Mouse (Mus musculus) erythroid progenitor cell, adult 5-6 weeks (primary cell): Measurements from ENCODE around the gene Scpep1. TPM values are rescaled to one million over a fixed set of nuclear protein-coding genes. Genes with fewer than 3 reads are reported as not detected.
"Not testable (repeated sequence)": the region's sequence is repeated elsewhere in the genome, so short reads cannot be mapped to it uniquely, and the experiment has no call there.

Experiments used
- ATAC-seq: replicated peaks from 2 replicates; pipeline ENCODE4 v1.8.0; 2016; ENCODE audit warnings: moderate number of reproducible peaks, mild to moderate bottlenecking, moderate TSS enrichment, inconsistent platforms; ENCODE audit not compliant: poor library complexity, low FRiP score, severe bottlenecking
- total RNA-seq, 2 experiments: library from RNA; stranded (forward) in 1 of 2; stranded (reverse) in 1 of 2; fragments of 150-400 nt in 1 of 2; fragments of 186-747, 209-891 nt in 1 of 2; gene quantifications; 2 replicates each; pipeline versions ENCODE4 v1.2.3 to v1.2.4; 2015 to 2017; ENCODE audit warnings: low replicate concordance in 2 of 2

Gene Scpep1
- total RNA-seq, 2 experiments from 2014 or later = 26.1 to 41.9 TPM

GRCm38 (mm10) chr11:88933030-88933429, 22.2 kb downstream of the Scpep1 start:
- no peak for ATAC-seq

- no peak for ATAC-seq
Measured at GRCm38 (mm10) chr11:88931692-88932530, 23.4 kb downstream of the Scpep1 start.

GRCm38 (mm10) chr11:88926566-88926965, 28.7 kb downstream of the Scpep1 start:
- ATAC-seq = no peak

- no peak for ATAC-seq
Measured at GRCm38 (mm10) chr11:88909388-88910036, 45.8 kb downstream of the Scpep1 start.

- ATAC-seq = no peak
Measured at GRCm38 (mm10) chr11:88908557-88909211, 46.6 kb downstream of the Scpep1 start.

- no peak for ATAC-seq
Measured at GRCm38 (mm10) chr11:88907886-88908285, 47.4 kb downstream of the Scpep1 start.

- no peak for ATAC-seq
Measured at GRCm38 (mm10) chr11:88905621-88906020, 49.6 kb downstream of the Scpep1 start.

GRCm38 (mm10) chr11:88904080-88904479, 51.2 kb downstream of the Scpep1 start:
- ATAC-seq = no peak

GRCm38 (mm10) chr11:88902762-88903161, 52.5 kb downstream of the Scpep1 start:
- ATAC-seq = no peak

GRCm38 (mm10) chr11:88901341-88901802, 53.9 kb downstream of the Scpep1 start:
- ATAC-seq = no peak

GRCm38 (mm10) chr11:88899561-88899960, 55.7 kb downstream of the Scpep1 start:
- ATAC-seq = no peak

- ATAC-seq = no peak
Measured at GRCm38 (mm10) chr11:88898380-88898763, 56.9 kb downstream of the Scpep1 start.

GRCm38 (mm10) chr11:88897624-88898379, 57.5 kb downstream of the Scpep1 start:
- no peak for ATAC-seq

- ATAC-seq = not testable (repeated sequence)
Measured at GRCm38 (mm10) chr11:88895800-88896232, 59.4 kb downstream of the Scpep1 start.

- not testable (repeated sequence) for ATAC-seq
Measured at GRCm38 (mm10) chr11:88895235-88895634, 60.0 kb downstream of the Scpep1 start.

- not testable (repeated sequence) for ATAC-seq
Measured at GRCm38 (mm10) chr11:88894279-88894678, 61.0 kb downstream of the Scpep1 start.

GRCm38 (mm10) chr11:88893501-88893900, 61.8 kb downstream of the Scpep1 start:
- not testable (repeated sequence) for ATAC-seq

GRCm38 (mm10) chr11:88892789-88893188, 62.5 kb downstream of the Scpep1 start:
- not testable (repeated sequence) for ATAC-seq

GRCm38 (mm10) chr11:88891921-88892561, 63.2 kb downstream of the Scpep1 start:
- not testable (repeated sequence) for ATAC-seq
